Mouse (Mus musculus): ENCODE measurements around the gene Med11.

- TF ChIP-seq TAL1 (IDR thresholded peaks at IDR 0.05; ENCODE audit: low read length), result no peak
- TF ChIP-seq GATA1 (IDR thresholded peaks at IDR 0.05; ENCODE audit: low read length), result no peak
These were observed 37.8 kb upstream of the Med11 start for GRCm38 (mm10) chr11:70413961-70414360.
